Mouse (Mus musculus): ENCODE measurements around the gene Fam151a.
"Not testable (repeated sequence)": the region's sequence is repeated elsewhere in the genome, so short reads cannot be mapped to it uniquely, and the experiment has no call there.

The Fam151a gene

DNA sequence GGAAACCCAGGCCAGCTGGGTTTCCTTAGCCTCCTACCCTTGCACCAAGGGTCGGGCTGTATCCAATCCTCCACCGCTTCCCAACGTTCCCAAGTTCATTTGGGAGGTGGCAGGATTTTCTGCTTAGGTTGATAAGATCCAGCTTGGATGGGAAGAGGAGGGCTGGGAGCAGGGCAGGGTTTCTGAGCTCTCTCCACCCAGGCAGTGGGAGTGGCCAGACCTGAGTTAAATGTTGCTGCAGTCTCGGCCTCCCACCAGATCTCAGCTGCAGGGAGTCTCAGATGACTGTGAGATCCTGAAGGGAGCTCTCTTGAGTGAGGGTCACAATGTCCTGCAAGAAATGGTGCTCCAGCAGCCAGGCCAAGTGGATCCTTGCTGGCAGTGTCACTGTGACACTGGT is at the start of gene Fam151a:
Fam151a (plus strand) TSS at position 254 of the 400 bp plus-strand sequence.
- DNase-seq (ENCODE audit: low spot score in 2 of 2), result no peak

DNA sequence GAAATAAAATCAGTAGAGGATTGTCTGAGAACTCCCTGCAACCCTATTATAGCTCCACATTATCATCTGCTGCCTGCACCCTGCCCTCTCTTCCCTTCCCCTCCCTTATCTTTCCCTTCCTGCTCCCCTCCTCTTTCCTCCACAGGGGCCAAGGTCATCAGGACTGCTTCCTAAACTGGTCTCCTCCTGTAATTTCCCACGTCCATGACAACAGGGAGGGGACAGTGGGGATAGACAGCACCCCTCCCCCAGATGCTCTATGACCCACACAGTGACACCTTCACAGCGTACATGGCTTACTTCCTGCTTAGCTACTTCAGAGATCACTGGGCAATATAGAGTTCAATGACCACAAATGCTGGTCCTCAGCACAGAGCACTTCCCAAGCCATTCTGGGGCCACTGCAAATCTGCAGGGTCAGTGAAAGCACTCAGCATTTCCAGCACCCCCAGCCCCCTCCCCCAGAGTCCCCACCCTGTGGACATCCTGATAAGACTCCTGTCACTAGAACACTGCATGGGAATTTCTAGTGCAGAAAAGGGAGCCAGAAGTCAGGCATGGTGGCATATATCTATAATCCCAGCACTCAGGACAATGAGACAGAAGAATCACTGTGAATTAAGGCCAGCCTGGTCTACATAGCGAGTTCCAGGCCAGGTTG is 44.9 kb upstream of the Fam151a start:
- no peak for DNase-seq (ENCODE audit: low spot score in 2 of 2)

DNA sequence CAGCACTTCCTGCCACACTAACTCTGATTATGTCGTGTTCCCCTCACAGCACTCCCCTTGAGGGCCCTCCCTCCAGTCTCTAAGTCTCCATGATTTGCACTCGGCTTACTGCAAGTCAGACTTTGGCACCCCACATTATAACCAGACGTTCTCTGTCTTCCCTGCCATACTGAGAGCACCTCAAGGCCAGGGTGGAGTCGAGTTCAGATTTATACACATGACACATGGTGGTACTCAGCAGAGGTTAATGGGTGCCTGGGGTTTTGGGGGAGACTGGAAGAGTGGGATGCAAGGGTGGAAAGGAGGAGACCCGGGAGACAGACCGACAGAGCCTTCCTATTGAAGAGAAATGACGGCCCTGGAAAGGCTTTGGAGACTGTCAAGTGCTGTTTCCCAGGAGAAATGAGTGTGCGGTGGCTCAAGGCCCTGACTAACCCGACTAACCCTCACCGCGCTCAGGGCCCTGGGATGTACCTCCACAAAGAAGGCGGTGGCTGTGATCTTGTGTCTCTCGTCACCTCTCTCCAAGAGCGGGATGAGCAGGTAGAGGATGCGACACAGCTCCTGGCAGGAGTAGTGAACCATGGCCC is 39.8 kb upstream of the Fam151a start:
- no peak for DNase-seq (ENCODE audit: low spot score in 2 of 2)

DNA sequence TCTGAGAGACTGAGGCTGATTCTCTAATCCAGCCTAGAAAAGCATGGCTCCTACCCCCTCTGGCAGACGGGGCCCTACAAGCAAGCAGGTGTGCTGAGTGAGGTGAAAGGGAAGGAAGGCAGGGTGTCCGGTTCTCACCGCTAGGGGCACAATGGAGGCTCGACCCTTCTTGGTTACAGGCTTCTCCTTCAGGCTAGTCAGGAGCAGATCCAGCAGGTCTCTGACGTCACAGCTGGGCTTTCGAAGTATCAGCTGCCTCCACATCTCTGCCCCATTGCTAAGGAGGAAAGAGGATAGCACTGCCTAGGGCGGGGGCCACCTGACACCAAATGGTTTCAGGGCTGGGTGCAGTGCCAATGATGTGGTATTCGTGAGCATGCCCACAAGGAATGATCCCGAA is 33.7 kb upstream of the Fam151a start:
- no peak for DNase-seq (ENCODE audit: low spot score in 2 of 2)

DNA sequence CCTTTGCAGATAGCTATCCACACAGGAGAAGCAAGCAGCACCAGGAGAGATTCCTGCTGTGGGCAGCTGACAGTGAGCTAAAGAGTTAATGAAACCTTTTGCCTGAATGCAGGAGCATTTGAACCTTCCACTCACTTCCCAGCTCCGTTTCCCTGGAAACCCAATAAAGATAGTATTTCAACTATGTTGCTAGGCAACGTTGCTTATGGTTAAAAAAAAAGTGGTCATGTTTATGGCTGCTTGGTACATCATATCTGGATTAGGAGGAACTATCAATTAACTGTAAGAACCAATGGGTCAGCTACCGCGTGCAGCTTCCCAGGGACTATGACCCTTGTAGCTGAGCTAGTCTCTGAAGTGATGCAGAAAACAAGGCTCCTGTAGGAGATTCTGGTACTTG is 32.9 kb upstream of the Fam151a start:
- DNase-seq (ENCODE audit: low spot score in 2 of 2), result no peak

DNA sequence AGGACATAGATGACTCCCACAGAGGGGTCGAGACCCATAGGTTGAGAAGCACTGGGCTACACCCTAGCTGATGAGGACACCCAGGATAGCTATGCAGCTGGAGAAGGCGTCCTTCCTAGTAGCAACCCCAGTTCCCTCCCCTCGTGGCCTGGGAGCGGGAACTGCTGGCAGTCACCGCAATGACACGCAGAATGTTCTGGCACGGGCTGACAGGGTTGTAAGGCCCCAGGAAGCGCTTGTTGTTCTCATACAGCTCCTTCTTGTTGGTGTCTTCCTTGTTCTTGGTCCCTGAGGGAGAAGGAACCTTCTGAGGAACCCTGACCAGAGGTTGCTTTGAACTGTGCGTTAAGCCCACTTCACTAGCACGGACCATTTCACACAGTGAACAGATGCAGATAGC is 29.7 kb upstream of the Fam151a start:
- no peak for DNase-seq (ENCODE audit: low spot score in 2 of 2)

DNA sequence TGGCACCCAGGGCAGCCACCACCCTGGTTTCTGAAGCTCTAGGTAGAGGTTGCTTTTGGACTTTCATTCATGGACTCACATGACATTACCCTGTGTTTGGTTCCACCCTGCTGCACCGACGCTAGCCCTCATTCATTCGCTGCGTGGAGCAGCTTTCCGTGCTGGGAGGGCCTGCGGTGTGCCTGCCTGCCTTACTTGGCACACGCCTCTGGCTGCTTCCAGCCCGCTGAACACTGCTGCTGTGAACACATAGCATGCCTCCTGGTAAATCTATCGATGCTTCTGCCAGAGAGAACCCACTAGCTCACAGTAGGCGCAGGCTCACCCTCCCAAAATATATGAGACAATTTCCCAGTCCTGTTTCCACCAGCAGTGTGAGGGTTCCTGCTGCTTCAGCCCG is 29.3 kb upstream of the Fam151a start:
- DNase-seq (ENCODE audit: low spot score in 2 of 2), result no peak

DNA sequence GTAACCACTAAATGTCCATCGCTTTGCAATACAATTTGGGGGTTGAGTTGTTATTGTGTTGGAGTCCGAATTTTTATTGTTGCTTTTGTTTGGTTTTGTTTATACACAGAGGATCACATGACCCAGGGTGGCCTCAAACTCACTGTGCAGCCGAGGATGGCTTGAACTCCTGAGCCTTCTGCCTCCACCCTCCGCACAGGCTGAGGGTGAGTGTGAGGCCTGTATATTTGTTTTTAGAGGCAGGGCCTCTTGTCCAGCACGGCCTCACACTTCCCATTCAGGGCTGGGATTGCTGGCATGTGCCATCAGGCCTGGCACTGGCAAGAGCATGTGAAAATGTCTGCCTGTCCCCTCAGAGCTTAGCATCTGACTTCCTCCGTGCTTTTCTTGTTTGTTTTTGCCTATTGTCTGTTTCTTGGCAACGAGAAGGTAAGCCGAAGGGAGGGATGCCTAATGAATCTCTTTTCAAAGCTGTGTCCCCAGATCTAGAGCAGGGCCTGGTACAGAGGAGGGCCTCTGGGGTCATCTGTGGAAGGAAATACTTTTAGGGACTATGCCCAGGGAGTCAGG is 28.5 kb upstream of the Fam151a start:
- no peak for DNase-seq (ENCODE audit: low spot score in 2 of 2)

DNA sequence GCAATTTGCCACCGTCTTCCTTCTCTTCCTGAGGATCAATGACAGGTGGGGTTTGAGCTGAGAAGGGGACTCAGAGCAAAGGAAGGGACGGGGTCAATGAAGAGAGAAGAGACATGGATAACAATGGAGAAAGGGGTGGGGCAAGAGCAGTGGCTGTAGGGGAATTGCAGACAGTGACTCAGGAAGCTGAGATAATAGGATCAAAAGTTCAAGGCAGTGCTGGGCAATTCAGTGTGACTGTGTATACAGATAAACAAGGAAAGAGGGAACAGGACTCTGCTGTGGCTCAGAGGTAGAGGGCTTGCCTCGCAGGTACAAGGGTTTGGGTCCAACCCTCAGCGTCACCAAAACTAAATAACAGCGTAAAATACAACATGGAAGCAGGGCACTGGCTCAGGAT is 25.7 kb upstream of the Fam151a start:
- DNase-seq (ENCODE audit: low spot score in 2 of 2), result no peak

DNA sequence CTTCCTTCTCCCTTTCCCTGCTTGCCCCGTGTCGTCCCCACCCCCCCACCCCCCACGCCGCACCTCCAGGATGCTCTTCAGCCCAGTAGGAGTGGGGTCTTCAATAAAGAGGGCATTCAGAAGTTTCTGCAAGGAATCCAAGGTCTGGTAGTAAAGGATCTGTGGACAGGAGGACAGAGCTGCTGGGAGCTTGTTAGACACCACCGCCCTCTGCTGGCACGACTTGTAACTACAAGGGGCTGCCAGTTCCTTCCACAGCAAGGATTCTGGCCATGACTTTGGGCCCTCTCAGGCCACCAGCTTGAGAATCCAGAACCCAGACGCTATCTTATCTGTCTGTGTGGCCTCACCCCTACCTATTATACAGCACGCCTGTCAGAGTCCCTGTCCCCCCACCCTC is 25.3 kb upstream of the Fam151a start:
- peak; percentile 62 to 85 for DNase-seq (ENCODE audit: low spot score in 2 of 2)

DNA sequence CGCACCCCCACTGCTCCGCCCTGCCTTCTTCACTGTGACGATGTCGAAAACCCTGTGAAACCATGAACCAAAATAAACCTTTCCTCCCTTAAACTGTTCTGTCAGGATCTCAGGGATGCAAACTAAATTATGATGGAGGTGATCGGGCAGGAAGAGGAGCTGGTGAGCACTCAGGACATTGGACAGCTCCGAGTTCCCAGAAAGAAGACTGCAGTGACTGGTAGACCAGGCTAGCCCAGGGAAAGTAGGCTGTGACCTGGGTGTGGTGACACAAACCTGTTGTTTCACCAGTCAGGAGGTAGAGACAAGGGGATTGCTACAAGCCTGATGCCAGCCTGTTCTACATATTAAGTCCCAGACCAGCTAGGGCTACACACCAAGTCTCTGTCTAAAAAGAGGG is 20.1 kb upstream of the Fam151a start:
- DNase-seq (ENCODE audit: low spot score in 2 of 2), result no peak

DNA sequence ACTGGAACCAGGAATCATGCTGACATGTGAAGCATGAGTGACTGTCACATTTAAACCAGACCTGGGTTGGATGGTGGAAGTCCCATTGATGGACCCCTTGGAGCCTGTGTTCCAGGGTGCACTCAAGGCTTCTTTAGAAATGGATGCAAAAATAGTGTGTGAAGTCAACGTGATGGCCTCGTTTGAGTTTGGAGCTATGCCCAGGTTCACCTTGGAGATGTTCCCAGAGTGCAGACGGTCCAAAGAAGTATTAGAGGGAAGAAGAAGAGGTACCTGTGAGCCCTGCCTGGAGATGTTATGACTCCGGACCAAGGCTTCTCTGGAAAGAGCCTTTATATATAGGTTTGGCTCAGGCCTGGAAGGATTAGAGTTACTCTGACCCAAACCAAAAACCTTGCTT is 13.1 kb upstream of the Fam151a start:
- no peak for DNase-seq (ENCODE audit: low spot score in 2 of 2)

DNA sequence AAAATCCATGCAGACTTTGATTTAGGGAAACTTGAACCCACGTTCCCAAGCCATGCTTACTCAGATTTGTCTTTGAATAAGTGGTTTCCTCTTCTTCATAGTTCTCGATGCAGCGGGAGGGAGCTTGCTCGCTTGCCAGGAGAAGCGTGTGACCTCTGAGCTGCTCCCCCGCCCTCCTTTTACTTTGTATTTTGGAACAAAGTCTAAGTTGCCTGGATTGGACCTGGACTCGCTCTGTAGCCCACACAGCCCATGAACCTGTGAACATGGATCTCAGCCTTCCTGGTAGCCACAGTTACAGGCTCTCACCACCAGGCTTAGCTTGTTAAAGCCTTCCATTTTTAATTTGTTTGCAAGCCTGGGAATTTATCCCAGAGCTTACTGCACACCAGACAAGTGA is 2.9 kb upstream of the Fam151a start, which contains the start of gene Mroh7:
Mroh7 (minus strand) TSS at position 112 of the 400 bp plus-strand sequence.
- no peak for DNase-seq (ENCODE audit: low spot score in 2 of 2)

DNA sequence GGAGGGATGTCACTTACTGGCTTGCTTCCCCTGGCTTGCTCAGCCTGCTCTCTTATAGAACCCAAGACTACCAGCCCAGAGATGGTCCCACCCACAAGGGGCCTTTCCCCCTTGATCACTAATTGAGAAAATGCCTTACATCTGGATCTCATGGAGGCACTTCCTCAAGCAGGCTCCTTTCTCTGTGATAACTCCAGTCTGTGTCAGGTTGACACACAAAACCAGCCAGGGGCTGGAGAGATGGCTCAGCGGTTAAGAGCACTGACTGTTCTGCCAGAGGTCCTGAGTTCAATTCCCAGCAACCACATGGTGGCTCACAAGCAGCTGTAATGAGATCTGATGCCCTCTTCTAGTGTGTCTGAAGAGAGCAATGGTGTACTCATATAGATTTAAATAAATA is 3.2 kb downstream of the Fam151a start:
- not testable (repeated sequence) for DNase-seq (ENCODE audit: low spot score in 2 of 2)

DNA sequence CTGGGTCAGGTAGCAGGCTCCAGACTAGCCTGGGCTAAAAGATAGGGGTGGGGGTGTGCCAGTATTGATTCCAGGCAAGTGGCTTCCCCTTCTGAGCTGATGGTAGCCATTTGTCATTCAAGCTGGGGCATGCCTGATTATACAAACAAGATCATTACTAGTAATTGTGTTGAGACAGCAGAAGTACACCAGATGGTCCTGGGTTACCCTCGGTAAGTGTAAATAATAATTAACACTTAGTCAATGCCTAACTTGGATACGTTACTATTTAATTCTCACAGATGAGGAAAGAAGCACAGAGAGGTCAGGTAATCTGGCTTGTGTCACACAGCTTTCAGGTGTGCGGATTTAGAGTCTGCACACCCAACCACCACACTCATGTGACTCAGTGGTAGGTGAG is 4.2 kb downstream of the Fam151a start:
- no peak for DNase-seq (ENCODE audit: low spot score in 2 of 2)

DNA sequence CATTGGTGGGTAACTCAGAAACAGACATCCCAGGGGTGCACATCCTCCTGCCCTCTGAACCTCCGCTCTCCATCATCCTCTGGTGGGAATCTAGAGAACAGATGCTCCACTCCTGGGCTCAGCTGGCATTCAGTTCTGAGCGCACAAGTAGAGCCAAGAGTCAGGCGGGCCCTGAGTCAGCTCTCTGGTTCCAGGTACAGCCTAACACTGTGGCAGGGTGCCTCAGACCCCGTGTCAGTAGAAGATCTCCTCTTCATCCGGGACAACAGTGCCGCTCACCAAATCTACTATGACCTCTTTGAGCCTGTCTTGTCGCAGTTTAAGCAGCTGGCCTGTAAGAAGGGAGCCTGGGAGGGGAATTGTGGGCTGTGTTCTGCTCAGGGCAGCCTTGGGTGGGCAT is 12.2 kb downstream of the Fam151a start:
- DNase-seq (ENCODE audit: low spot score in 2 of 2), result no peak

DNA sequence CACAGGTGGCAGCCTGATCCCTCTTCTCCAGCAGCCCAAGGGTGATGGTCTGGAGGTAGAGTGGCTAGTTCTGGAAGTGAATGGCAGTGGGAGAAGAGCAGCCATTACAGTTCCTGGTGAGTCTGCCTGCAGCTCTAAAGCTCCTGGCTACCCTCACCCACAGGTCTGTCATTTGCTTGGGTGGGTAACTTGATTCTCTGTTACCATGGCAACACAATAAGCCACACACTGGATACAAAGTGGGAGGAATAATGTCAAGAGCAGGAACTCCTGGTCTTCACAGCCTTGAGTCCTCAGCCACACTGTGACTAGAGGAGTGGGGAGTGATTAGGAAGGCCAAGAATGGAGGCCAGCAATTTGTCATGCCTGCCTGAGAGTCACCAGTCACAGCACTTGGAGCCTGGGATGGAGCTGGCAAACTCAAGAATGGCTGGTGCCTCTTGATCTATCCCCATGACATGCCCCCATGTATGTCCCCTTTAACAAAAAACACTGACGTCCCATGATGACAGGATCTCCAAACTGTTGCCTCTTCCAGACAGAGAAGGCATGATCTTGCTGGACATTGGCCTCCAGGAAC is 13.4 kb downstream of the Fam151a start:
- DNase-seq (ENCODE audit: low spot score in 2 of 2), result no peak

DNA sequence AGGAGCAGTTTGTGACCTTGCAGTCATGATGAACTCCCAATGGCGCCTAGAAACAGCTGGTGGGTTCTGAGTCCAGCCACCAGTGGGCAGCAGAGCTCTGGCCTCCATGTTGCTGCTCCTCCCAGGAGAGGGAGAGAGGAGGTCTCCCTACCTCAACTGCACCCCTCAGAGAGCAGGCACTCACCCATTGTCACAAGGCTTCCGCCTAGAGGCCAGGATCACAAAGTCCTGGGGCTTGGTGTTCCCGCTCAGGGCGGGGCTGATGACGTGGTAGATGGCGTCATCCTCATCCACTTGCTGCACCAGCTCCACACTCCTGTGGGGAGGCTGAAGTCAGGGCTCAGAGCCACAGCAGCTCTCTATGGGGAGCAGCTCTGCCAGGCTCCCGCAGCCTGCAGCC is 16.0 kb downstream of the Fam151a start:
- peak; percentile 55 to 71 for DNase-seq (ENCODE audit: low spot score in 2 of 2)

DNA sequence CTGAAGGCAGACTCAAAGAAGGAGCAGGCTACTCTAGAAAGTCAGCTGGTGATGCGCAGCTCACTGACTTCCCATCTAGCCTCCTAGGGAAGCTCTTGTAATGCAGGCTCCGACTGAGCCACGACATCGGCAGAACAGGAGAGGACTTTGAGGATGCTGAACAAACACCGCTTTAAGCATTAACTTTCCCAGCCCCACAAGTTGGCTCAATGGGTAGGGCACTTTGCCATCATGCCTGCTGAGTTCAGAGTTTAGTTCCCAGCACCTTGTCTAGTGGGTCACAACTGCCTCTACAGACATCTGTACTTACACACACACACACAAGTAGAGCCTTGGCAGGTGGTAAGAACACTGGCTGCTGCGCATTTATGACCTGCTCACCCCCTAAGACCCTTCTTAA is 18.0 kb downstream of the Fam151a start:
- no peak for DNase-seq (ENCODE audit: low spot score in 2 of 2)

DNA sequence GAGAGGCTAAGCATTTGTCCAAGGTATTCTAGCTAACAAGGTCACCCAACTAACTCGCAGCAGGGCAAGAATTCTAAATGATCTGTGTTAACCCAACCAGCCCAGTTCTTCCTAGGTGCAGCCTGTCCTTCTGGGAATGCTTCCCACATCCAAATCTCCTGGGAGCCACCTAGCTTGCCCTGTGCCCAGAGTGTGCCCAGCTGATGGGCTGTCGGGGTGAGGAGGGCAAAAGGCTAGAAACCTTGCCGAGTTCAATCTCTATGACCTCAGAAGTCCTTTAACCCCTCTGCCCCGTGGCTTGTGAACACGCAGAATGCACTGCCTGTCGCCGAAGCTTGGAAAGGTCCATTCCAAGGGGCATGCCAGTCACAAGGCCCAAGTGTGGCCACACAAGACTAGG is 30.5 kb downstream of the Fam151a start:
- DNase-seq (ENCODE audit: low spot score in 2 of 2), result no peak

DNA sequence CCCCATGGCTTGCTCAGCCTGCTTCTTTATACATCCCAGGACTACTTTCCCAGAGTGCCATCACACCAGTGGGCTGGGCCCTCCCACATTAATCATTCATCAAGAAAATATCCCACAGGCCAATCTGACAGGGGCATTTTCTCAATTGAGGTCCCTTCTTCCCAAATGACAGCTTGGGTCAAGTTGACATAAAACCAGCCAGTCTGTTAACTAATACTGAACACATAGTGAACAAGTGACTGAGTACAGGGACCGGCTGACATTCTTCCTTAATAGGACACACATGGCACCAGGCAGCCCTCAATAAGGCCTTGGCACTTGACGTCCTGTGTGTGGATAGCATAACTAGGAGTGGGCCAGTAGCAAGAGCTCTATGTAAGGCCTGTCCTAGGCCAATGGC is 35.6 kb downstream of the Fam151a start:
- DNase-seq (ENCODE audit: low spot score in 2 of 2), result no peak

DNA sequence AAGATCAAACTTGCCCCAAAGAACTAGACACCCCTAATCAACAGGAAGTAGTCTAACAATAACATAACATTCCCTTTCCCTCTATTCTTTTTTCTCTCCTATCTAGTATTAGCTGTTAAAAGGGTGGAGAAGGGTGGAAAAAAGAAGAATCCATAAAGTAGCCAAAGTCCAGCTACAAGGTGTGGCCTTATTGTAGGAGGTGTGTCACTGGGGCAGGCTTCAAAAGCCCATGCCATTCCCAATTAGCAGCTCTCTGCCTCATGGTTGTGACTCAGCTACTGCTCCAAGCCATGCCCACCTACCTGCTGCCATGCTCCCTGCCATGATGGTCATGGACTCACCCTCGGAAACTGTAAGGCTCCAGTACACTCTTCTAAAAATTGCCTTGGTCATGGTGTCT is 38.9 kb downstream of the Fam151a start:
- DNase-seq (ENCODE audit: low spot score in 2 of 2), result no peak

DNA sequence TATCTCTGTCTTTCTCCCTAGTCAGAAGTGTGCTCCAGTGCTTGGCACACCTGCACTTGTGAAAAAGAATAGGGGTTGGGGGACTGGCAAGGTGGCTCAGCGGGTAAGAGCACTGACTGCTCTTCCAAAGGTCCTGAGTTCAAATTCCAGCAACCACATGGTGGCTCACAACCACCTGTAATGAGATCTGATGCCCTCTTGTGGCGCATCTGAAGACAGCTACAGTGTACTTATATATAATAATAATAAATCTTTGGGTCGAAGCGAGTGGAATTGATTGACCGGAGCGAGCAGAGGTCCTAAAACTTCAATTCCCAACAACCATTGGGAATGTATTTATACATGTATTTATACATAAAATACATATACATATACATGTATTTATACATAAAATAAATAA is 42.1 kb downstream of the Fam151a start:
- not testable (repeated sequence) for DNase-seq (ENCODE audit: low spot score in 2 of 2)

All from urinary bladder, postnatal 4 days (tissue).